Mouse (Mus musculus) lung, postnatal 14 days (tissue): Measurements from ENCODE around the gene Zfp62.
A peak's percentile ranks its signal among the peaks of the same experiment; 100 is the strongest.
"Not testable (repeated sequence)": the region's sequence is repeated elsewhere in the genome, so short reads cannot be mapped to it uniquely, and the experiment has no call there.

Source experiments
- DNase-seq: peaks from one replicate; pipeline ENCODE4 v3.0.0; 2021

Gene Zfp62

DNA sequence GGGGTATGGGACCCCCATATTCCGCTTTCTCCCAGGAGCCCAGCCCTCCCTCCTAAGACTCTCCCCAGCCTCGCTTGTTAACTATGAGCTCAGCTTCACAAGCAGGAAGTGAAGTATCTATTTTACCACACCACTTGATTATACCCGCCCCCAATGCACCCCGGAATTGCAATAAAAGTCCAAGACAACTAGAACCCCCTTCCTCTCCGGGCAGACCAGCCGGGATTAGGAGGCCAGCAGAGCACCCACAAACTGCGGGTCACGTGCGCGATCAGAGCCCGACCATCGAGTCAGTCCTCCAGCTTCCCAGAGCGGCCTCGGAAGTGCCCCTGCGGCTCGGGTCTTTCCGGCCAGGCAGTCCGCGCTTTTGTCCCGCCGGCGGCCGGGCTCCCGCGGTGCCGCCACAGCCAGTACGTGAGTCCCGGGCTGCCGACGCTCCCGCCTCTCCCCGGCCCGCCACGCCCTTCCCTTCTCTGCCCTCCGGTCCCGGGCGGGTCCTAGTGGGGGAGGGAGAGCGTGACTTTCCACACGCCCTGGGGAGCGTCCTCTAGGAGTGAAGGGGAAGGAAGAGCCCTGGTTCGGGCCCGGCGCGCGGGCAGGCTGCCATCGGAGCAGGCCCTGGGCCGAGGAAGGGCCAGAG lies at the start of gene Zfp62:
Zfp62 (plus strand) TSS at position 164 of the 640 bp plus-strand sequence.
- peak; percentile 94 for DNase-seq

DNA sequence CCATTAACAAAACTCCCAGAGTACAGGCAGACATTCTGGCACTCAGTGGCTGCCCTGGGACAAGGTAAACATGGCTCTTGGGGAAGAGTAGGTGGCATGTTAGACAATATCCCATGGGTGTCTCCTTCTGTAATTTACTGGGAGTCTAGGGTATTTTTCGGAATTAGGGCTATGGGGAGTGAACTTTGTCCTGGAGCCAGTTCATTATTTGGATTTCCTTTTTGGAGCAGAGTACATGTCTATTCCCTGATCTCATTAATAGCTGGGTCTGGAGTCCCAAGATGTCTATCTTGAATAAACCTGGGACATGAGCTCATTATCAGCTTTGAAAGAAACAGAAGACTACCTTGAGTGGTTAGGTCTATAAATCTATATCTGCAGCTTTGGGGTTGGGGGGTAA lies 49.0 kb upstream of the Zfp62 start, which contains the start of gene Olfr1394:
Olfr1394 (plus strand) TSS at position 301 of the 400 bp plus-strand sequence.
- no peak for DNase-seq

DNA sequence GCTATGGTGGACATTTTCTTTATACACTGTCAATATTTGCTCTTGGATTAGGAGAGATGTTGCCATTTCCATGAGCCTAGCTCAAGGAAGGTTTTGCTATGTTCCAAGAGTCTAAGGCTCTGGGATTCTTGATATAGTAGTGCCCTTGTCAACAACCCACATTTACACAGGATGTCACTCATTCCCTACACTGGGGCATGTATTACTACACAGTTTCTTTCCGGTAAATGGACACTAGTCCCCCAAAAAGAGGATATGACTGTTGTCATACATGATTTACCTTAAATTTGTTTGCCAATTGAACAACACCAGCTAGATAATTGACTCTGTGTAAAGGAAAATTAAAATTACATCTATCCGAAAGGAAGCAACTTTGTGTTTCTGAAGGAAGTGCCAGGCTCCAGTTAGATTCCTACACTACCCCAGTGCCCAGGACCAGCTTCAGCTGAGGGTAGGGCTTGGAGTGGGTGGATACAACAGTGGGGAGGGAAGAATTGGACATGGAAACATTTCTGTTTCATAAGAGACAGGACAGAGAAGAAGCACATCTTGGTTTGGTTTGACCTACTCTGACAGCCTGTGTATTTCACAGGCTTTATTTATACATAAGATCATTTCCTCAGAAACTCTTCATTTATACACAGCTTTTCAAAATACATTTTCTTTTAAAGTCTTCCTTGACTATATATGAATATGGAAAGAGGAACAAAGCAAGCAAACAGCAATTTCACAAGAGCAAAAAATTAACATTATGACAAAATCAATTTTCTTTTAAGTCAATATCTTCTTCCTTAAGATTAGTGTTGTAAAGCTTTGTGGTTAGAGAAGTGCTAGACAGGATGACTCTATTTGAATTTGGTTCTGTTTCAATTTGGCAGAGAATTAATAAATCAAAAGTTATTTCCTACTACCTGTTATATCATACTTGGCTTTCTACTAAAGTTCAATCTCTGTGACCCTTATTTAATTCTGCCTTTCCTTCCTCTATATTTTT lies 46.0 kb upstream of the Zfp62 start:
- no peak for DNase-seq

DNA sequence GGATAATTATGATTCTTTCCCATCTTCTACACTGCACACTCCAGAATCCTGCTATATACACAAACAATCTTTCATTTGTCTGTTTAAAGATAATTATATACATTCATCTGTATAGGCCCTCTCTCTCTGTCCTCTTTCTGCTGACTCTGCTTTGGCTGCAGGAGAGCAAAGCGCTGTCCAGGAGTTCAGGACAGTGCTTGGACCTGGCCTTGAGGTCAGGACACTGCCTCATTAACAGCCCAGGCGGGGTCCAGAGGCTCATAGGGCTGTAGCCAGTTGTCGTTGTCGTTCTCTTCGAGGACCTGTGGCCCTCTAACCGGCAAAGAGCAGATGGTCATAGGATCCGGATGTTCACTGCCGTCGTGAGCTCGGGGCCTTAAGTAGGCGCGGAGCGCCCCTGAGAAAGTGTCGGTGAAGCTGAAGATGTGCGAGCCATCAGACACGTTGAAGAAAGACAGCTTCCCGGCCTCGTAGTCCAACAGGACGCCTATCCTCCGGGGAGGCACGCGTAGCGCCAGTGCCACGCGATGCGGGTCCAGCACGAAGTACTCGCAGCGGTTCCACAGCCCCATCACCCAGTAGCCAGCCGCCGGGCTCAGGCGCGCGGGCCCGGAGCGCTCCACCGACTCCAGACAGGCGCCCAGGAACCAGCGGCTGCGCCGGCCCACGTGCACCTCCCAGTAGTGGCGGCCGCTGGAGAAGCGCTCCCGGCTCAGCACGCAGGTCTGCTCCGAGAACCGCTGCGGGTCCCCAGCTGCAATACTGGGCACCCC lies 34.1 kb upstream of the Zfp62 start:
- no peak for DNase-seq

DNA sequence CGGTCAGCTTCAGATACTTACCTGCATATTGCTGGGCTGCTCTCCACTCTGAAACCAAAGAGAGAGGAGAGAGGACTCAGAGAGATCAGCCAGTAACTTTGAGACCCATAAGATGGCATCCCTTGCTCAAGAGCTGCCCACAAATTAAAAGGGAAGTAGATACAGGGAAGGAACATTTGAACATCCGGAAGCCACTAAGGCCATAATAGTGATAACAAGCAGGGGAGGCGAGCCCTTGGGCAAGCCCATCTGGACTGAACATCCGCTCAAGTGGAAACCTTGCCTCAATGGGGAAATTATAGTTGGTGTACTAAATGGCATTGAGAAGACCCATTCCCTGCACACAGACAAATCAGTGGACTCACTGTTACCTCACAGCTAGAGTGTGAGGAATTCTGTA lies 32.5 kb upstream of the Zfp62 start:
- no peak for DNase-seq

DNA sequence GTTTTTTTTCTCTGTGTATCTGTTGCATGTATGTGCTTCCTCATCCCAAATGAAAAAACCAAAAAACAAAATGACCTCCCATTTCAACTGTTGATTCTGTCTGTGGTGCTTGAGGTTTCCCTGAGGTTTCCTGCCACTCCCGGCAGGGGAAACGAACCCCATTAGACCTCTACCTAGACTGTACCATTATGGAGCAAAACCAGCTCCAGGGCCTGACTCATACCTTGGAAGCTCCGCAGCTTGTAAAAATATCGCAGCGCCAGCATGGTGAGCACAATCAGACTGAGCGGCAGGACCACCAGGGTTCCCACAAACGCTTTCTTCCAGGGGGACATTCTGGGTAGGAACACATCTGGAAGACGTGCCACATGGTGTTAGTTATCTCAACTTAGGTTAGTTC lies 27.7 kb upstream of the Zfp62 start:
- DNase-seq = no peak

DNA sequence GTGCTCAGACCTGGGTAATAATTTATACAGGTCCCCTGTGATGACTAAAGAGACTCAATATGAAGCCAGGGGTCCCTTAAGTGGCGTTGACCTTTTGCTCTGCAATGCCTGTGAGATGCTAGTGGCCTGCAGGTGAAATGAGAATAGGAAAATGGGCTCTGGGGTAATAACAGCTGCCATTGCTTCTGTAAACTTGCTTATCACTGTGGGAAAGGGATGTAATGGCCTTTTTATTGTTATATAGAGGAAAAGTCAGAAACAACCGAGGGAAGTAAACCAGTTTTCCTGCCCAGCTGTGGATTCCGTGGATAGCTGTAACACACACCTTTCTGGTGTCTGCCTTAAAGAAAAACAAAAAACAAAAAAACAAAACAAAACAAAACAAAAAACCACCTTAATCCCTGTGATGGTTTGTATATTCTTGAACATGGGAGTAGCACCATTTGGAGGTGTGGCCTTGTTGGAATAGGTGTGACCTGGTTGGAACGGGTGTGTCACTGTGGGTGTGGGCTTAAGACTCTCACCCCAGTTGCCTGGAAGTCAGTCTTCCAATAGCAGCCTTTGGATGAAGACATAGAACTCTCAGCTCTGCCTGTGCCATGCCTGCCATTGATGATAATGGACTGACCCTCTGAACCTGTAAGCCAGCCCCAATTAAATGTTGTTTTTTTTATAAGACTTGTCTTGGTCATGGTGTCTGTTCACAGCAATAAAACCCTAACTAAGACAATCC lies 26.9 kb upstream of the Zfp62 start:
- not testable (repeated sequence) for DNase-seq

DNA sequence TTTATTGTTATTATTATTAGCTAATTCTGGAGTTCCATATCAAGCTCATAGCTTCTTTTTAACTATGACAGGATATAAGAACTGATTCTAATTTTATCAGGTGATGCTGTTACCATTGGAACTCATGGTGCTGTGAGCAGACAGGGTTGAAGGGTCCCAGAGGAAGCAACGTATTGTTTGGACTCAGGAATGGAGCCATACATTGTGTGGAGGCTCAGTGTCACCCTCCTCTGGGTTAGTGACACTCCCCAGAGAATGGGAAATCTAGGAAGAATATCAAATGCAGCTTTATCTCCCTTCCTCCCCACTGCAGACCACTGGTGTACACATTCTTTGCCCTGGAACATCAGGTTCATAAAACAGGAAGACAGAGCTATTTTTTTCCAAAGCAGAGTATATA lies 19.9 kb upstream of the Zfp62 start:
- DNase-seq = no peak

DNA sequence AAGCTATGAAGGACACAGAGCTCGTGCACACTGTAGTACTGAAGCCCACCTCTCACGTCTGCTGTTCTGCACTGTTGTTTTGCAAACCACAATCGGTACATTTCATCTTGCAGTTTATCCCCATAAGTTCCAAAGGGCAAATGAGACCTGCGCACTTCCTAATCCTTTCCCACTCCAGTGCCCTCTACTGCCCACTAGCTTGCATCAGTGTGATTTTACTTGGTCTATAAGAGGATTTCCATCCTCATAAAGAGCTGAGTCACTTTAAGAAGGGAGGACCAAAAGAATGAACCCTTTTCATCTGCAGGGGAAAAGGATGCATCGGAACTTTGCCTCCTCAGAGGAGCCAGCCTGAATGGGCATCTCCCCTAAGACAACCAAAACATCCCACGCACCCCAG lies 16.6 kb upstream of the Zfp62 start:
- DNase-seq = no peak

DNA sequence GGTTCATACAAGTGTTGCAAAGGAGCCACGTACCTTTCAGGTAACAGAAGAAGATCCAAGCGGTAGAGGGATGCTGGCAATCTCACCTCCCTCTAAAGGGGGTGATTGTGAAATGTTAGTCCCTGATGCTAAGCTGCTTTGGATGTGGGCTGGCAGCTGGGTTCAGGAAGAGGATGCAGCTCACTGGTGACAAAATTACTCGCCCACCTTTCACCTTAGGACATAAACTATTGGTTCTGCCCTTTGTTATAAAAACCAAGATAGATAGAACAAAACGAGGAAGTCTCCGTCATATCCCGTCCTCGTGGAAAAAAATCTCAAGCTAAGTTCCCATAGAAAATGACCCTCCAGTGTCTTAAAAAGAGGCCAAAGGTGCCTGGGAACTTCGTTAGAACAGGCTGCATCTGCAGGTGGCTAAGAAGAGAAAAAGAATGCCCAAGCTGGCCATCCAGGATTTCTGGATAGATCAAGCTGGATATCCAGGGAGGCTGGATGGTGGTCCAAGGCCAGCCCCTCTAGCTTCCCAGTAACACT lies 16.1 kb upstream of the Zfp62 start, which contains the start of gene Btnl9:
Btnl9 (minus strand) TSS at position 205 of the 534 bp plus-strand sequence.
- DNase-seq = no peak

DNA sequence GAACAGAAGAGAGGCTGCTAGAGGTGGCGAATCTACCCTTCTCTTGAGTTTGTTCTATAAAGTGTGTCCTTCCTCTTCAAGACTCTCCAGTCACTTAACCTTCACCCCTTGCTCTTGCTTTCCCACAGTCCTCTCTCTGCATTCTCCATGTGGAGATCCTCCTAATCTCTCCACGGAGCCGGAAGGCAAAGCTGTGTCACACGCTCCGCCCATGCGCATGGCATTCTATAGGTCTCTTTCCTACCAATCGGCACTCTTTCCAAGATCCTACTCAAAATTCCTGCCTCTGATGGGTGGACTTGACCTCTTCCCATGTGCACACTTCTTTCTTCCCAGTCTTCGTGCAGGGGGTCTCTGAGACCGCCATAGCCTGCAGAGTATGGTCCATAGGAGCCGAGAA lies 15.4 kb upstream of the Zfp62 start:
- no peak for DNase-seq

DNA sequence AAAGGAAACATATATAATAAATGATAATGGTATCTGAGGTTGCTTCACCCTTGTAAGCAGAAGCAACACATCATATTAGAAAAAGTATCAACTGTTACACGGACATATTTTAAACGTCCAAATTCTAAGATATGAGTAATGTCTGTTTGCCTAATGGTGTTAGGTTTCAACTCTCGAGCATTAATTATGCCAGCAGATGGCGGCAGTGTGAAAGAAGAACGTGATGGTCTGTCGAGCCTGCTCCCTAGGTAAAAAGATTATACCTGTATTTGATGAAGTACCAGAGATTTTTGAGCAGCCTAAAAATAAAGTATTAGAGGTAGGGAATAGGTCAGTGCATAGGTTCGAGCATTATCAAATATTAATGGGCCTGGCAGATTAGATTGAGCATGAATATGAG lies 13.4 kb upstream of the Zfp62 start:
- peak; percentile 83 for DNase-seq

DNA sequence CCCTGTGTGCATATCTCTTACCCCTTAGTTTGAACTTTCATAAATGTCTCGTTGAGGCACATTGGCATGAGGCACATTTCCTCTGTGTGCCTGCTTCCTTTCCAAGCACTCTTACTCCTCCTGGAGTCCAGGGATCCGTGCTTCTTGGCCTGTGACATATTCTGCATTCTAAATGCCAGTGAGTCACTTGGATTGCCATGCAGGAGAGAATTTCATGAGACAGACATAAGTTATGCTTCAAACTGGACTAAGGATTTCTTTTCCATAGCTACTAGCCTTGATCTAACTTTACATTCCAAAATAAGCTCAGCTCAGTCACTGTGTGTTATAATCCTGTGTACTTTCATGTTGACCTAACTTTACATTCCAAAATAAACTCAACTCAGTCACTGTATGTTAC lies 12.0 kb upstream of the Zfp62 start:
- DNase-seq = no peak

DNA sequence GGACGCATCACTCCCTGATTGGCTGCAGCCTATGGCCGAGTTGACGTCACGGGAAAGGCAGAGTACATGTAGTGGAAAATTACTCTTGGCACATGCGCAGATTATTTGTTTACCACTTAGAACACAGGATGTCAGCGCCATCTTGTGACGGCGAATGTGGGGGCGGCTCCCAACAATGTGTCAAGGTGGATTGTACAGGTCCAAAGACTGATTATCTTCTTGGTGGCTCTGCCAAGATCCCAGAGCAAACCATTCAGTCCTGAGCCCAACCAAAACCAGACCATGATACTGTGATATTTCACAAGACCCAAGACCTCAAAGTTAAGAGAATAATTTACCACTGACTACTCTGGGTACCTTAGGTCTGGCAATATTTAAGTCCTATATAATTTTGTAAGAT lies 8.3 kb upstream of the Zfp62 start:
- DNase-seq = not testable (repeated sequence)

DNA sequence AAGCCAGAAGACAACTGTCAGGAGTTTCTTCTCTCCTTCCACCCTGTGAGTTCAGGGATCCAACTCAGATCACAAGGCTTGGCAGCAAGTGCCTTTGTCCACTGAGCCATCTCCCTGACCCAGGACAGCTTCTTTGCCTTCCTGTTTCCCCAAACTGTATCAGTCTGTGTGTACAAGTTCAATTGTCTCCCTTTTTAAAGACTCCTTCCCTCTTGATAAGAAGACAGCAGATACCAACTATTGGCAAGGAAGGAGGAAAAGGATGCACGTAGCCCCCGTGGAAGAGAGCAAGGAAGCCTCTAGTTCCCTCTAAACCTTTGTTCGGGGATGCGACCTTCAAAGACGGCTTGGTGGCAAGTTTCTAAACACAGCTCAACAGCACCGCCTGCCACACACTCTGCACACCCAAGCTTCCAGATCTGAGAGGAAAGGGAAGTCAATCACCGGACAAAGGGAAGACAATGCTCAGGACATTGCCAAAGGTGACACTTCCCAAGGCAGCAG lies 7.2 kb upstream of the Zfp62 start:
- peak; percentile 45 for DNase-seq

DNA sequence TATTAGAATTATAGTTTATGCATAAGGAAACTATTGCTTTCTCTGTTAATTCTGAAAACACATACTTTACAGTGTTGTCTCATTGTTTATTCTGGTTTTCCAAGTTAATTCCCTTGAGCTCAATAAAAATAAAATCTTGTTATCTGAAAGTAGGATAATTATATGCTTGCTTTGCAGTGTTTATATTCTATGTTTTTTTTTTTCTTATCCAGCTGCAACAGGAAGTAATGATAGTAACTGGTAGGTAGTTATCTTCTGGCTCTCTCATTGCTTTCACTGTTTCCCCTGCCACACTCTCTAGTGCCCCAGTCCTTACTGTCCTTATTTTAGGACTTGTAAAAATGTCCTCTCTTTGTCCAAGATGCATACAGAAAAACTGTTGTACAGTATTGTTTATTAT lies 2.4 kb upstream of the Zfp62 start:
- DNase-seq = no peak

DNA sequence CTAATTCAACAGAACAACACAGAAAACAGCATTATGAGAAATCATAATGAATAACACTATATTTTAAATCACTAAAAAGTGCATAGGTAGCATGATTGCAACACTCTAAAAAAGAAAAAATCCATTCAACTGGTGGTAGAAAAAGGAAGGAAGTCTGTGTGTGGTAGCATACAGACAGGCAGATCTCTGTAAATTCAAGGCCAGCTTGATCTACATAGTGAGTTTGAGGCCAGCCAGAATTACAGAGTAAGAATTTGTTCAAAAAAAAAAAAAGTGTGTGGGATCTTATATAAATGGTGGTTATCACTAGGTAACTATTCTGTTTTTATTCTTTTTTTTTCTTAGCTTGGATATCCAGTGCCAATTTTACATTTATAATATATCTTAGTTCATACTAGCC lies 1.9 kb upstream of the Zfp62 start:
- no peak for DNase-seq

DNA sequence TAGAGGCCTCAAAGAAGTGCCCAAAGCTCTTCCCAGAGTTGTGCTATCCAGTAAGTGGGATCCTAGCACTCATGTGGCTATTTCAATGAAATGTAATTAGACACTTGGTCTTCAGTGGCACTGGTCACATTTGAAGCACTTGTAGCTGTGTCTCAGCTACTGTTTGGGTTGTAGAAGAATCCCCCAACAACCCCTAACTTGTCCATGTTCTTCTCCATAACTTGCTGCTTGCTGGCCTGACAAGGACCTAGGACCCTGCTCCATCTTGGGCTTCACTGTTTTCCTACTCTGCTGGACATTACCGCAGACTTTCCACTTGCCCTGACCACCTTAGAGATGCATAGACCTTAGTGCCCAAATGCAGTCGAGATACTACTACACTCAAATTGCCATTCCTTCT lies 1.0 kb upstream of the Zfp62 start:
- DNase-seq = no peak

DNA sequence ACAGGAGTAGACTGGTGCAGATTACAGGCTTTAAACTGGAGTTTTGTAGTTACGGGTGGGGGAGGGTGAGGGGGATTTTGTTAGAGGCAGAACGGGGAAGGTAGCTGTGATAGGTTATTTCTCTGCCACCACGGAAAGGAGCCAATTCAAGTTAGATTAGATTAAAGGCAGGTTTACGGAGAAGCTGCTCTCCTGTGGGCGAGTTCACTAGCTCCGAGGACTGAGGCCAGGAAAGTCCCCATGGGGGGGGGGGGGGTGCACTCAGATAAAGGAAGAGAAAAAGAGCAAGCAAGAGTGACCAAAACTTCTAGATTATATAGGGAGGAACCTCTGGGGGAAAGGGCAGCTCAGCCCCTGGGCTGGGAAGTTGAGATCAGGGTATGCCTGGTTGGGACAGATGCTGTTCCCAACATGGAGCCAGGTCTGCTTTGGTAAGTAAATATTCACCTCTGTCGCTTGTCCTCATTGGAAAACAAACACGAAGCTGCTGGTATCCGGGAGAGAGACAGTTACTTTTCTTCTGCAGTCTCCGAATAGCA lies 500 bp upstream of the Zfp62 start:
- DNase-seq = no peak

DNA sequence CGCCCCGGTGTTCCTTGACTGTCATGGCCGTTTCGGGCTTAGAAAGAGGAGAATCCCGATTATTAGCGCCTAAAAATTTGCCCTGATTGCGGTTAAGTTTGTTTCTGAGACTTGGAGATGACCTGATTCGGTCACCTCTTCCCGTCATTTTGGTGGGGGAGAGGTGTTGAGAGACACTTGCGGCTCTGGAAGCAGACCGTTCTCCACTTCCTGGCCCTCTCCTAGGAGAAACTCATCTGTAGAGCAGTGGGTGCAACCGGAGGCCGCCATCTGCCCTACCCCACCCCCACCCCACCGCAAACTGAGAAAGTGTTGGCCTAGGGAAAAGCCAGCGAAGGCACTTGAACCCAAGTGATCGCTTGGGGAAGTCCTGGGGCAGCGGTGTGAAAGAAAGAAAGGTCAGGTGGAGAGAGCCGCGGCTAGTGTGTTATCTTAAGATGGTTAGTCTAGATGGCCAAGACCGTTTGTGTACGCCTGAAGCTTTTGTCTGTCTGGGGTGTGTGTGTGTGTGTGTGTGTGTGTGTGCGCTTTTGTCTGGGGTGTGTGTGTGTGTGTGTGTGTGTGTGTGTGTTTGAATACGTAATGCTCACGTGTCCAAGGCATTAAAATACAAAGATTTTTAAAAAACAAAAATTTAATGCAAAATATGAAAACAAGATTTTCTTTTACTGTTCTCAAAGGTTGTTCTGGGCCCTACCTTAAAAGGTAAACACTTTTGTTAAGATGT lies 842 bp downstream of the Zfp62 start:
- DNase-seq = no peak

DNA sequence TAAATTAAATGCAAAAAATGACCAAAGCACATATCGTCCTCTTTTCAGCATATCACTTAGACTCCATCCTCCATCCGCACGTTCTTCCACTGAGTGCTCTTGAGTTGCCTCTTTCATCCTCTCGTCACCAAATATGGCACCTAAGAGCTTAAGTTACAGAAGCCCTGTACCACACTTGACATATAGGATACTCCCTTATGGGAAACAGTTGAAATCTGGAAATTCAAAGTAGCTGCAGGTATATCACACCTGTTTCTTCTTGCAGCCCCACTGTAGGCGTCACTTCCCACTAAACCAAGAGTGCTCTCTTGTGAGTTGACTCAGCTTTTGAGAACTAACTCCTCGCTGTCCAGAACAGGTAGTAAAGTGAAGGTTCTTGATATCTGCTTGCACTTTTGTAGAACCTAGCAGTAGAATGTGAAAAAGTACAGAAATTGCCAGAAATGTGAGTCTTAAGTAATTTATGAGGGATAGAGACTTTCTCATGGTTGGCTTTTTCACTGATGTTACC lies 2.0 kb downstream of the Zfp62 start:
- DNase-seq = no peak
